Mouse (Mus musculus) lung, embryonic 14.5 days (tissue): ENCODE measurements around the gene Unc5a. TPM values are rescaled to one million over a fixed set of nuclear protein-coding genes. Genes with fewer than 3 reads are reported as not detected.

Source experiments
- ATAC-seq: fragments of 200-750 bp; cut with Nextera tagmentation; 2 replicates; pipeline ENCODE4 v1.8.0; 2017; ENCODE audit warnings: mild to moderate bottlenecking, moderate TSS enrichment, moderate library complexity; ENCODE audit not compliant: insufficient read depth
- DNase-seq: peaks from one replicate; pipeline ENCODE4 v3.0.0-alpha.2; 2015
- H3K27ac ChIP-seq: fragments of 300-500 bp; sonication (generic); 2 replicates; pipeline ENCODE4 v1.5.1; 2014; ENCODE audit warnings: low read depth, mild to moderate bottlenecking, moderate library complexity
- H3K27me3 ChIP-seq: fragments of 300-500 bp; sonication (generic); 2 replicates; pipeline ENCODE4 v1.6.1; 2014; ENCODE audit warnings: low read length, control low read depth; ENCODE audit not compliant: insufficient read depth
- H3K36me3 ChIP-seq: fragments of 300-500 bp; sonication (generic); 2 replicates; pipeline ENCODE4 v1.6.1; 2014; ENCODE audit warnings: control low read depth; ENCODE audit not compliant: insufficient read depth
- H3K4me1 ChIP-seq: fragments of 300-500 bp; sonication (generic); 2 replicates; pipeline ENCODE4 v1.6.1; 2014; ENCODE audit warnings: antibody characterized with exemption, control low read depth; ENCODE audit not compliant: insufficient read depth
- H3K4me2 ChIP-seq: fragments of 300-500 bp; sonication (generic); 2 replicates; pipeline ENCODE4 v1.6.1; 2014; ENCODE audit warnings: mild to moderate bottlenecking
- H3K4me3 ChIP-seq: fragments of 300-500 bp; sonication (generic); 2 replicates; pipeline ENCODE4 v1.5.1; 2014; ENCODE audit warnings: low read depth, low read length
- H3K9ac ChIP-seq: fragments of 300-500 bp; sonication (generic); 2 replicates; pipeline ENCODE4 v1.6.1; 2014
- H3K9me3 ChIP-seq: fragments of 300-500 bp; sonication (generic); 2 replicates; pipeline ENCODE4 v1.6.1; 2016; ENCODE audit warnings: low read depth, low read length, control low read depth
- CTCF ChIP-seq: IDR thresholded peaks from 2 replicates; pipeline ENCODE4 v1.5.1; 2016; ENCODE audit warnings: antibody characterized with exemption, low read depth
- WGBS: fragments of 180-500 bp; shearing (Covaris S2); extraction: QIAGEN DNeasy Blood & Tissue Kit; methylation state at CpG from one replicate; pipeline ENCODE4 v1.1.7; 2014; 5-methylcytosine and 5-hydroxymethylcytosine counted together
- polyA plus RNA-seq: library from polyadenylated mRNA; unstranded; fragments of >200 nt; fragmentation: Nextera tagmentation; extraction: Ambion mirVana; gene quantifications from 2 replicates; pipeline ENCODE4 v1.2.1, GENCODE M21; 2014

Unc5a gene
- polyA plus RNA-seq, 1 experiment from 2014 or later, result 7.5 TPM

DNA sequence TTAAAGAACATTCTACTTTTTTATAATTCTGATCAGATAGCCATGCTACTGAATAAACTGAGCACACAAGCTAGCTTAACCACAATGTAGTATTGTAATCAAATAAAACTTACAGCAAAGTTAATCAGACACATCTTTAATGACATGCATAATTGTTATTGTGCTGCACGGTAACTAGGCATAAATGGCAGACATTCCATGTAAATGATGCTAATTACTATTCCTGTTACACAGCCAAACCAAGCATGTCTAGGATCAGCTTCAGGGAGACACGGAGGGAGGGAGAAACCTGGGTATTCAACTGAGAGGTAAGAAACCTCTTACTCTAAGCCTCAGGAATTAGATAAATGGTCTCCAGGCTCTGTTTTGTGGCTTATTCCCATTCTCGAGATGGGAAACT lies 98.5 kb downstream of the Unc5a start:
- TF ChIP-seq CTCF, result no peak
- no peak overlapping the region for H3K4me2 ChIP-seq
- 86% methylated on average over 3 of the region's 3 CpGs for WGBS
- no peaks in the 10 kb centered on the region for H3K27me3 ChIP-seq
- no peaks in the 10 kb centered on the region for H3K4me1 ChIP-seq
- H3K36me3 ChIP-seq, result peaks cover 15% of the 10 kb centered on the region
- no peak overlapping the region for H3K9ac ChIP-seq
- no peak overlapping the region for H3K27ac ChIP-seq
- DNase-seq, result no peak
- no peak overlapping the region for H3K4me3 ChIP-seq
- no peak for ATAC-seq
- no peaks in the 10 kb centered on the region for H3K9me3 ChIP-seq

Other genes starting within 250 kb of the Unc5a start
- 0.04 TPM in 1 of 2 replicates, not detected in the other for gene Cdhr2, start 247.9 kb upstream of the Unc5a start, polyA plus RNA-seq
- 0.34 and 0.53 TPM in 2 replicates for gene Gprin1, start 199.5 kb upstream of the Unc5a start, polyA plus RNA-seq
- gene Sncb, start 182.8 kb upstream of the Unc5a start, polyA plus RNA-seq, result not detected in 2 replicates
- gene Eif4e1b, start 165.4 kb upstream of the Unc5a start, polyA plus RNA-seq, result not detected in 2 replicates
- 6.5 and 8.7 TPM in 2 replicates for gene Tspan17, start 160.0 kb upstream of the Unc5a start, polyA plus RNA-seq
- gene Hk3, start 72.0 kb downstream of the Unc5a start, polyA plus RNA-seq, result 1.1 and 1.2 TPM in 2 replicates
- 29.8 and 32.1 TPM in 2 replicates for gene Uimc1, start 150.9 kb downstream of the Unc5a start, polyA plus RNA-seq
- gene Zfp346, start 155.9 kb downstream of the Unc5a start, polyA plus RNA-seq, result 22.3 and 25.0 TPM in 2 replicates
- not detected in 2 replicates for gene Gm17617, start 184.1 kb downstream of the Unc5a start, polyA plus RNA-seq
- 14.6 and 17.3 TPM in 2 replicates for gene Fgfr4, start 203.2 kb downstream of the Unc5a start, polyA plus RNA-seq